Mouse (Mus musculus) kidney, postnatal 14 days (tissue): ENCODE results near the gene Arhgap4.

Source experiments
- DNase-seq: peaks from one replicate; pipeline ENCODE4 v3.0.0; 2022; ENCODE audit warnings: mixed read lengths

The Arhgap4 gene

DNA sequence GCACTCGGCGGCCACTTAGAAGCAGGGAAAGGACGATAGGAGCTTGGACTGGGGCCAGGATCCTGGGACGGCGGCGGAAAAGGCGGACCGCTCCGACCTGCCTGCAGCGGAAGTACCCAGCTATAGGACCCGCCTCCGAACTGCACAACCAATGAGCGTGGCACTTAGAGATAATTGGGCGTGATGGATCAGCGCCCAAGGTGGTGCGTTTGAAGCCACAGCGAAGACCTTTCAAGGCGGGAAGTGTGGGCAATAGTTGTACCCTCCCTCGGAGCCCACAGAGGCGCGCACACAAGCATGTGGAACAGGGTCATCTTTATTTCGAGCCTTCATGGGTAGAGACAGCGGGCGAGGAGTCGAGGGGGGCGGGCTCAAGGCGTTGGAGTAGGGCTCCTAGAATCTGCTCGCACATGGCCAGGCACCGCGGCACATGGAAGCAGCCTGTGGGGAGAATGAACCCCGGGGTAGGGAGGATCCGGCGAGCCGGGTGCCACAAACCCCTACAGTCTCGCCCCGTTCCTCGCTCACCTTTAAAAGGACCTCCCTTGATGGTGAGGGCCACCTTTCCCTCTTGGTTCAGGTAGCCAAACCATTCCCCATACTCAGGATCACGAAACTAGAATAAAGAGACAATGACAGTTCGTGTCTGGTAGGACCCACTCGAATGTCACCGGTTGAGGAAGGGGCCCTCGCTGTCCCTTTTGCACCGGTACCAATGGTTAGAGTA, at the start of gene Arhgap4, which contains the start of gene Naa10:
TSS of gene Arhgap4 (minus strand) at position 48 of the 727 bp plus-strand sequence.
TSS of gene Naa10 (minus strand) at position 122 of the 727 bp plus-strand sequence.
- DNase-seq = peak; percentile 91

DNA sequence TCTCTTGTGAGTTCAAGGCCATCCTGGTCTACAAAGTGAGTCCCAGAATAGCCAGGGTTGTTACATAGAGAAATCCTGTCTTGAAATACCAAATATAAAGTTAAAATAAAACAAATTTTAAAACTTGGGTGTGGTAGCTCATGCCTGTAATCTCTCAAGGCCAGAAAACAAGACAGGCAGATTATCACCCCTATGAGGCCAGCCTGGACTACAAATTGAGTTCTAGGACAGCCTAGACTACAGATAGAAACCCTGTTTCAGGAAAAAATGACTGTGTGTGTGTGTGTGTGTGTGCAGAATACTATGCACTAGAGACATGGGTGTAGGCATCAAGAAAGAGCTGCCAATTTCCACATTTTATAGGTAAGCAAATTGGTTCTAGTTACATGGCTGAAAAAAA, 49.1 kb upstream of the Arhgap4 start:
- DNase-seq = no peak

DNA sequence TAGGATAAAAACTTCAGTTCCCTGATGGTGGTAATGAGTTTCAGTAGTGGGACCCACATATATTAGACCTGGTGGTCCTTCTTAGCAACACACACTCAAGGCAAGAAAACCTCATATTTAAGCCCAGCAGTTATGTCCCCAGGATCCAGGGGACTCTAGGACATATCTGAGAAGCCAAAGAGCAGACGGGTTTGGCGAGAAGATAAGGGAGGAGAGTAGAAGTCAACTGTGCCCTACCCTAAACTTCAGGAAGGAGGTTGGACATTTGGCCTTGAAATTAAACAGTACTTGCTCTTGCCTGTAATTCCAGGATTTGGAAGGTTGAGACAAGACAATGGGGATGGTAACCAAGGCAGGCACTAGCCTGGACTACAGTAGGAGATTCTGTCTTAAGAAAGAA, 48.1 kb upstream of the Arhgap4 start:
- DNase-seq = no peak

DNA sequence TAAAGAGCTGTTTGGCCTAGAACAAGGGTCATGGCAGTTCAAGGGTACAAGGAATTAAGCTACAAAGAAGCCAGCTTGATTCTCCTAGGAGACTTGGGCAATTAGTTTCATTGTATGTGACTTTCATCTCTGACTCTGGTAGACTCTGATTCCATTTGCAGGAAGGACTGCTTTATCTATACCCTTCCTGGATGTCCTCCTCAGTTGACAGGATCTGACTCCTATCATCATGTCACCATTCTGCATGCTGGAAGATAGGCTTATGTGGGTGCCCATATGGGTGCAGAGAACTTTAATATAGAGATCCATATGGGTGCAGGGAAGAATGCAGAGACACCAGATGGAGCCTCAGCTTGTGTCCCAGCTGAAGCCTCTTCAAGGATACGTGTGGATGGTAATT, 47.5 kb upstream of the Arhgap4 start:
- no peak for DNase-seq

DNA sequence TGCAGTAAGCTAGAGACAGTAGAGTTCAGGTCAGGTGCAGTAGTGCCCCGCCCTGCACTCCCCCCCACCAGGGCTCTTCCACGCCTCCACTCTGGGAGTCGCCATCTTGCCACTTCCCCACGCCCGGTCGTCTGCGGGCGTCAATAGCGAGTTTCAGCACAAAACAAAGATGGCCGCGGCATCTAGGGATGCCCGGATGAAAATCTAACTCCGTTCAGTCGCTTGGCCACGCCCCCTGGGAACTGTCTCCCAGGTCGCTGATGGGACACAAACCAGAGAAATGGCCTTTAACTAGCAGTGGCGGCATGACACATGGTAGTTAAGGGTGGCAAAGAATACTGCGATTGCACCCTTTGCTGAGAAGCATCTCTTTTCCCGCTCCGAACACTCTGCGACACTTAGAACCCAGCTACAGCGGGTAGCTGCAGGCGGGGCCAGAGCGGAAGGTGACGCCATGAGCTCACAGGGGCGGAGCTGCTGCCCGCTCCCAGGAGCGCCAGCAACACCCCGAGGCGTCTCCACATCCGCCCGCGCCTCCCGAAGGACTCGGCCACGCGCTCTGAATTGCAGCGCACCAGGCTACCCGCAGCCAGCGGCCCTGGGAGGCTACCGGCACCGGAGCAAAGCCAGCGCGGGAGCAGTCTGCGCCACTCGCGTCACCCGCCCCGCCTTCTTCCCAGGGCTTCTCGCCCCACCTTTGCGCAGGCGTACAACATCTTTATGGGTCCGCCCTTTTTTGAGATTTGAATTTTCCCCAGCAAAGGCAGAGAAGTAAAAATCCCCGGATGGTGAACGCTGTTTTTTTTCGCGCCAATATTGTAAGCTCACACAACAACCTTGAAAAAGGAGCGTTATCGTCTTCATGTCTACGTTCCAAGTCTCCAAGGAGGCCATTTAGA, 45.8 kb upstream of the Arhgap4 start:
- DNase-seq = peak; percentile 93

DNA sequence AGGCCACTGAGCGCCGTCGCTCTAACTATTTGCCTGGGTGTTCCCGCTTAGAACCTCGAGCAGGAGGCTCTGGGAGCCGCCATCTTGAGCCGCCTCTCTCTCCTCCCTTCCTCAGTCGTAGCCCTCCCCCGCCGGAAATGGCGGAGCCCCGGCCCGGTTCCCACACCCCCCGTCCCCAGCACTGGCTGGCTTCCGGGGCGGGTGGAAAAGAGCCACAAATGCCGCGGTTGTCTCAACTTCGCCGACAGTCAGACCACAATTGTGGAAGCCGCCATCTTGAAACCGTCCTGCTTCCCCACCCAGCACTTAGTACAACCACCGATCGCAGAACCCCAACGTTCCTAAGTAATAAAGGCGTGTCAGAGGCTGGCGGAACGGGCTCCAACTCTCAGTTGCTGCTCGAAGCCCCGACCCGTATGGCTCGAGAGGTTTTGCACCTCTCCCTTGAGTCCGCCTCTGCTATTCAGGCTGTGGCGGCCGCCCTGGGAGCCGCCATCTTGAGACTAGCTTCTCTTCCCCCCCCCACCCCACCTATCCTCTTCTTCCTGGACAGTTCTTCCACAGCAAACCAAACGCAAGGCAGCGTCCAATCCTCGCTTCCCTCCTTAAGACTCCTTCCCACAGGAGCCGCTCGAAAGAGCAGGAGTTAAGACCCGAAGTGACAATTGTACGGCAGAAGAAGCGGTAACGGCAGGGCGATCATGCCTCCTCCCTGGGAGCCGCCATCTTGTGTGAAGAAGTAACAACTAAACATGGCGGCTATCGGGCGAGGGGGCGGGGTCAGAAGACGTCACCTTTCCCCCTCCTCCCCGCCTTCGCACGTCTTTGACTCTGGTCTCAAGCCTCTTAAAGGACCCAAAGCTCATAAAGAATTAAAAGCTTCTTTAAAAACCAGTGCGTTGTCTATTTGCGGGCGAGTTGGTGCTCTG, 44.8 kb upstream of the Arhgap4 start, which contains the start of gene Hcfc1:
TSS of gene Hcfc1 (minus strand) at position 110 of the 929 bp plus-strand sequence.
- peak; percentile 93 for DNase-seq

DNA sequence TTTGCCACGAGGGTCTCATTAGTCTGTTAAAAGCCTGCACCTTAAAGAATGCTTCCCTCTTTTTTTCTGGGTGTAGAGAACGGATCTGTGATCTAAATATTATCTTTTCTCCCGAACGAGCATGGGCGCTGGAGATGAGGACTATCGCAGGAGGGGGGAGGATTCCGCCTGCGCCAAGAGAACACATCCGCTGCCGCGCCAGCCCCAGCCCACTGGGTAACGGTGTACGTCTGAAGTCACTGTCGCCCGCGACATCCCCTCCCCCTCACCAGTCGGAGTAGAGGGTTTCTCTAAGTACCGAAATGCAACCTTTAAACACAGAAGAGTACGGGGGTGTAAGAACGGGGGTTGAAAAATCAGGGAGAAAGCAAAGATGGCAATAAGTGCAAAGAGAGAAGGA, 43.6 kb upstream of the Arhgap4 start:
- DNase-seq = peak; percentile 58

DNA sequence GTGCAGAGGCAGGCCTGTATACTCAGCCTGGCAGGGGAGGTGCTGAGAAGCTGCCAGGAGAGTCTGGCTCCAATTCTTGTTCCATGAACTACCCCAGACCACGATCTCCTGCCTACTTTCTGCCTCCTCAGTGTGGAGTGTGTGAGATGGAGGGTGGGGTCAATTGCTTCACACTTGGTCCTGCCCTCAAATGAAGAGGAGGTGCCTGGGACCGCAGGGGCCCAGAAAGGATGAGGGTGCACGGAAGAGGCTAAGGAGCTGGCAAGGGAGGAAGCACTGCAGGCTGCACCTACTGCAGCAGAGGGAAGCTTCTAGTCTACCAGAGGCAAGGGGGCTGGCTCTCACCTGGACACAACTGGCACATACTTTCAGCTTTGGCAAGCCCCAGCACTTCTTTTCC, 42.7 kb upstream of the Arhgap4 start:
- peak; percentile 10 for DNase-seq

DNA sequence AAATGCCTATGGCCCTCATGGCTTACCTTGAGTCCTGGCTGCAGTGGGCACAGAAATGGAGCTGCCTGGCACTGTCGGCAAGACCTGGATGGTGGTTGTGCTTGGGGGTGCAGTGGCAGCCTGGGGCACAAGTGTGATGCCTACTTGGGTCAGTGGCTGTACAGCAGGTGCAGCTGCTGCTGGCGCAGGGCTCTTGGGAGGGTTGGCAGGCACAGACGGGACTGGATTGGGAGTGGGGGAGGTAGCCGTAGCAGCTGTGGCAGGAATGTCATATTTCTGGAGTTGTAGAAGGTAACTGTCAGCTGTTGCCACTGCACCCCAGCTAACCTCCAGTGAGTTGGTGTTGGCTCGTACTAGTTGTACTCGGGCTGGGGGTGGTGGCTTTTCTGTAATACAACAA, 33.3 kb upstream of the Arhgap4 start:
- no peak for DNase-seq

DNA sequence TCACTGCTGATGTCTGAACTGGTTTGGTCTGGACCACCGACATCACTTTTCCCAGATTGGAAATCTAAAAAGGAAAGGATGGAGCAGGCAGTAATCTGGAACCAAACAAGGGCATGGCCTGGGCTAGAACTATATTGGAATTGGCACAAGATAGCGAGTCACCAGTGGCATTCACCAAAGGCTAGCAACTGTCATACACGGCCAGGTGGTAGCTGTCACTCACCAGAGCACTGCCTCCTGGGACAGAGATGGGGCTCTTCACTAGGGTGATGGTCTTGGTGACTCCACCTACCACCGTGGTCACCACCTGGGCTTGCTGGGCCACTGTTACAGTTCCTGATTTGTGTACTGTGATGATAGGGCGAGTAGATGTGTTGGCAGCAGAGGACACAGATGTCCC, 30.9 kb upstream of the Arhgap4 start:
- no peak for DNase-seq

DNA sequence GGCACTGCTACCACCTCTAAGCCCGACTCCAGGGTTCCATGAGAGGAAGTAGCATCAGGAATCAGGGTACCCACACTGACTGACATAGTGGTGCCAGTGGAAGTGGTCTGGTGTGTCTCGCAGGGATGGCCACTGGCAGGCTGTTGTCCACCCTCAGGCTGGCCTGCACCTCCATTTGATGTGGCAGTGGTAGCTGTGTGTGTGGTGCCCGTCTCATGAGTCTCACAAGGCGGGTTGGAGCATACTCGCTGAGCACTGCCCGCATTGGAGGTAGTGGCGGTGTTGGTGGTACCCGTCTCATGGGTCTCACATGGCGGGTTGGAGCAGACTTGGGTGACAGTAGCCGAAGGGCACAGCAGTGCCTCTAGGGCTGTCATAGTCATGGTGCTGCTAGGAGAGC, 27.7 kb upstream of the Arhgap4 start:
- no peak for DNase-seq

DNA sequence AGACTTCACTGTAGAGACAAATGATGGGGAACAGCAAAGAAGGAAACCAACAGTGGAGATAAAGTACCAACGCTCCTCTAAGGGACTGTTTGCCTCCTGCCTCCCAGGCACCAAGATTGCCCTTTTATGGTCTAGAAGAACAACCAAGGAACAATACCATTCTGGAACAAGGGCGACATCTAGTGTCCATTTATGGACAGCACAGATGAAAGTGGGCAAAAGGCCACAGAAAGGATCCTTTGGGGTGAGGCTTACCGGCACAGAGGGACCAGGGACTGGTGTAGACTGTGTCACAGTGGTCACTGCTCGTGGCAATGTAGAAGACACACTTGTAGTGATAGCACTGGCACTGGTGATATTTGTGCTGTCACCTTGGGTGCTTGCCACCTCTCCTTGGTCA, 27.0 kb upstream of the Arhgap4 start:
- peak; percentile 62 for DNase-seq

DNA sequence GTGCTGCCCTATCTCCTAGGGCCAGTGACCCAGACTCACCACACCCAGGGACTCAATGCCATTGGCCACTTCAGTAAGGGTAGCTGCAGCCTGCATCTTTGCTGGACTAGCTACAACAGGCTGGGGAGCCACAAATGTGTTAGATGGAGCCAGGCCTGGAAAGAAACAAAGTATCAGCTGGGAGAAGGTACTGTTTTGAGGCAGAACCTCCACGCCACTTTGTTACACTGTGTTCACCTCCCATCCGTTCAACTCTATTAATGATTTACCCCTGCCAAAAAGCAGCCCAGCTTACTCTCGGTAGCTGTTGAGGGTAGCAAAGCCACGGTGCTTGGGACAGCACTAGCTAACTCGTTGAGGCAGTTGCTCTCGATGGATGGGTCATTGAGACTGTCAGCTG, 25.2 kb upstream of the Arhgap4 start:
- no peak for DNase-seq

DNA sequence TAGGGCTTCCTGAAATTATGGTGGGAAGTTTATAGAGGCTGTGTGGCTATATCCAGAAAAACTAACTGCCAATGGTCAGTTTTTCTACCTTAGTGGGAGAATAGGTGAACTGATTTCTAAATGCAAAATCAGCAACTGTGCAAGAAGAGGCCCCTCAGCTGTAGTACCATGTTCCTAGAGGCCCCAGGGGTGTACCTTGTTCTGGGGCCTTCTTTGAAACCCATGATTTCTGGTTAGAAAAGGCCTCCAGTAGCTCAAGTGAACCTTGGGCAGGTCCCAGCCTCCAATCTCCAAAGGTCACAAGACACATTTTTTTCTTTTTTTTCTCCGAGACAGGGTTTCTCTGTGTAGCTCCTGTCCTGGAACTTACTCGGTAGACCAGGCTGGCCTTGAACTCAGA, 20.6 kb upstream of the Arhgap4 start:
- DNase-seq = no peak

DNA sequence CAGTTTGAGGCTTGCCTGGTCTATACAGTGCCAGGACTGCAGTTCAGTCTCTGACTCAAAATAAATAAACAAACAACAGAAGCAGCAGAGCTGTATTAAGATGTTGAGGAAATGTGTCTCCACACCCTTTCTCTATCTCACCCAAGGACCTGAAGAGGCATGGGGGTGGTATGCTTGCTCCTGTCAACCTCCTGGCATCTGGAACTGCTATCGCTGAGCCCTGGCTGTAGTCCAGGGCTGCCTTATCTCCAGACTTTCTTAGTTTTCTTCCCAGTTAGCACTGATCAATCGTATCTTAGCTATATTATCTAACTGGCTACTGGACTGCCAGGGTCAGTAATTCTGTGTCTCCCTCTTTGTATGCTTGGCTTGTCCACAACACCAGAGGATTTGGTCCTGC, 20.2 kb upstream of the Arhgap4 start:
- DNase-seq = no peak

DNA sequence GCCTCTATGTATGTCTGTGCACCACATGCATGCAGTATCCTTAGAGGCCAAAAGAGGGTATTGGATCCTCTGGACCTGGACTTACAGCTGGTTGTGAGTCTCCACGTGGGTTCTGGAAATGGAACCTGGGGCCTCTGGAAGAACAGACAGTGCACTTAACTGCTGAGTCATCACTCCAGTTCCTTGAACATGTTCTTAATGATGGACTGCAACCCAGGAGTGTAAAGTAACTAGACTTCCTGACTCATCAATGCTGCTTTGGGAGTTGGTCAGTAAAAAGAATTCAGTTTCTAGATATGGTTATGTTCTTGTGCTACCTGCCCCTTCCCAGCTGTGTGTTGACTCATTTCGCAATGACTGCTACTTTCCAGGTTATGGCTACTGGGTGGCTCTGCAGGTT, 10.2 kb upstream of the Arhgap4 start:
- DNase-seq = no peak

DNA sequence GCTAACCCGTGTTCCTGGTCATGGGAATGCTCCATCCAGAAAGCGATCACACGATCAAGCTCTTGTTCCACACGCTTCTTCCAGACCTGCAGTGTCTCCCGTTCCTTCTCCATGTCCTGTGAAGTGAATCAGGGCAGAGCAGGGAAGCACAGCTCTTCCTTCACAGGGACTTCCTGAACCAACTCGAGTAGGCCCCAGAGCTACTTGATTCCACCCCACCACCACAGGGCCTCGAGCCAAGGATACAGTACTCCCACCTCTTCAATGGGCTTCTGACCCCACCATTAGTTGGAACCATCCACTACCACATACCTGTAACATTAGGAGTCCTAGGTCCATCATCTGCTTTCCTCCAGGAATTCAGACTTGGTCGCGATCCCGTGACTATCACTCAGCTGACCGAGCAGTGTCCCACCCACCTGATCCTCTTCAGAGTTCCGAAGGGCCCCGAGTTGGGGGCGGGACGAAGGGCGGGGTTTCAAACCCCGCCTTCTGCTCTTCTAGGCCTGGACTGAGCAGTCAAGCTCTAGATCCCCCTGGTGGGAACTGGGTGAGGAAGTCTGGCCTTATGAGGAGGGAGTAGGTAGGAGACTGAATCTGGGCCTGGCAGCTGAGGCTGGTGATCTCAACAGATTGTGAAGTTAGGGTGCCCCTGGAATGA, 8.9 kb upstream of the Arhgap4 start, which contains the start of gene Renbp:
TSS of gene Renbp (minus strand) at position 449 of the 661 bp plus-strand sequence.
- DNase-seq = peak; percentile 87

DNA sequence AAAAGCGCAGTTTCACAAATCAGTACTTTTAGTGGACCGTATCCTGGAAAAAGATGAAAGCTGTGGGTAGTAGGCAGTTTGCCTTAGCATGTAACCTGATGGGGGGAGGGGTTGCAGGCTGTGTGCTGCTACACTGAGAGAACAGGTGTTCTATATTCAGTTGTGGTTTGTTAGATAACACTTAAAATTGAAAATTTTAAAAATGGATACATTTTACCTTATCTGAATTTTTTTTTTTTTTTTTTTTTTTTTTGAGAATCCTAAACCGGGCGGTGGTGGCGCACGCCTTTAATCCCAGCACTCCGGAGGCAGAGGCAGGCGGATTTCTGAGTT, 846 bp upstream of the Arhgap4 start:
- DNase-seq = no peak

DNA sequence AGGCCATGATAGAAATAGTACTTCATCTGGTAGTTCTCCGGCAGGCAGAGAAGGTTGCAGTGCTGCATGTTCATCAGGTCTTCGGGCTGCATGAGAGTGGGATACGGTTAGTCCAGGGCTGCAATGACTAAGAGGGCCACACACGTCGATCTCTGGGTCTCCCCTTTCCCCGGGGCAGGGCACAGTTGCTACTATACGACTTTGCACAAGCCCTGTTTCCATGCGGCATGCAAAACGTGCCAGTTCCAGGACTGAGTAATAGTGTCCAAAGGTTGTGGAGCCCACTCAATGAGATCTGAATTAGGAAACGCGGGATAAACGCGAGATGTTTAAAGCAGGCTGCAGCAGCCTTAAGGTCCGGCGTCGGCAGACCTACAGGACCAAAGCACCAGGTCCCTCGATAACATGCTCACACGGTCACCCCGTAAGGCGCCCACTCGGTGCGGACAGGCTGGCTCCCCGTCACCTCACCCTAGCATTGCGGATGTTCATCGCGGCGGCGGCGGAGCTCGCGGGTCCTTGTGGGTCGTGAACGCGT, 316 bp downstream of the Arhgap4 start:
- no peak for DNase-seq

DNA sequence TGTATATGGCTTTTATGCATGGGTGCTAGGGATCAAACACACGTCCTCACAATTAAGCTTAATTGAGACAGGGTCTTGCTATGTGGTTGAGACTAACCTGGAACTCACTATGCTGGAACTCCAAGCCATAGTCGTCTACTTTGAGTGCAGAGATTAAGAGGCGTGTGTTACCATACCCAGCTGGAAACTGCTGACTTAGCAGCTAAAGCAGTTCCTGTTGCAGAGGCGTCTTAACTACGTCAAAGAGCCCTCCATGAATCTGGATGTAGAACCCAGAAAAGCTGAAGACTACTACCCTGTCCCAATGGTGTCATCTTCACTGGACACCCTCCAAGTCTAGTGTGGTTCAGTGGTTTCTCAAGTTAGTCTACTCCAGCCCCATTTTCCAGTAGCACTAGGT, 3.0 kb downstream of the Arhgap4 start:
- no peak for DNase-seq

DNA sequence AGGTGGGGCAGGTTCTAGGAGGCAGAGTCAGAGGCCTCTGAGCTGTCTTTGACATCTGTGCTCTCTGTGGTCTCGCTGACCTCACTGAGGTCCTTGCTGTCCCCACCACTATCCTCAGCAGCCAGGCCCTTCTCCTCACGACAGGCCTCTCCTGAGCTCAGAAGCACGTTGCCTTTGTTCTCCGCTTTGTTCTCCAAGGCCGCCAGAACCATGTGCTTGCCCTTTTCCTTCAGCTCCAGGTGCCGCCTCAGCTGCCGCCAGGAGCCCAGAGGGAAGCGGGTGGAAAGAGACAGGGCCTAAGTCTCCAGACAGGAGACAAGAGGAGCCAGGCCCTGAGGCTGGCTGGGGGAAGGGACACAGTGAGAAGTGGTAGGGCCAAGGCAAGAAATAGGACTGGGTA, 4.7 kb downstream of the Arhgap4 start:
- no peak for DNase-seq
